Mouse (Mus musculus): ENCODE results near the gene Rabac1. TPM values are rescaled to one million over a fixed set of nuclear protein-coding genes. Genes with fewer than 3 reads are reported as not detected.

Gene Rabac1
- polyA plus RNA-seq, 1 experiment from 2014 or later, result 129 TPM

Small RNA genes lying within 50 kb of the gene (microRNA-seq; reads per million reads assigned to microRNA genes)
- gene Mir7046 (not detected), gene Mir7047 (not detected)

Other genes with a start within 250 kb of the Rabac1 start
- not detected in 2 replicates for gene Gm4763, start 245.8 kb downstream of the Rabac1 start, polyA plus RNA-seq (2014; fragmentation: Nextera tagmentation; extraction: Ambion mirVana)
- 0.24 and 0.36 TPM in 2 replicates for gene Cd177, start 212.4 kb downstream of the Rabac1 start, polyA plus RNA-seq (2014; fragmentation: Nextera tagmentation; extraction: Ambion mirVana)
- gene Ceacam10, start 195.5 kb downstream of the Rabac1 start, polyA plus RNA-seq (2014; fragmentation: Nextera tagmentation; extraction: Ambion mirVana), result 0.39 and 0.41 TPM in 2 replicates
- gene Gm9844, start 110.5 kb downstream of the Rabac1 start, polyA plus RNA-seq (2014; fragmentation: Nextera tagmentation; extraction: Ambion mirVana), result 18.8 and 22.4 TPM in 2 replicates
- gene Lypd4, start 102.8 kb downstream of the Rabac1 start, polyA plus RNA-seq (2014; fragmentation: Nextera tagmentation; extraction: Ambion mirVana), result not detected in 2 replicates
- gene Dmrtc2, start 102.7 kb downstream of the Rabac1 start, polyA plus RNA-seq (2014; fragmentation: Nextera tagmentation; extraction: Ambion mirVana), result not detected in 2 replicates
- 2,731 and 3,572 TPM in 2 replicates for gene Rps19, start 88.4 kb downstream of the Rabac1 start, polyA plus RNA-seq (2014; fragmentation: Nextera tagmentation; extraction: Ambion mirVana)
- 1.5 and 1.6 TPM in 2 replicates for gene Cd79a, start 75.4 kb downstream of the Rabac1 start, polyA plus RNA-seq (2014; fragmentation: Nextera tagmentation; extraction: Ambion mirVana)
- 67.5 and 91.2 TPM in 2 replicates for gene Arhgef1, start 69.8 kb downstream of the Rabac1 start, polyA plus RNA-seq (2014; fragmentation: Nextera tagmentation; extraction: Ambion mirVana)
- not detected in 2 replicates for gene Gm4881, start 28.3 kb downstream of the Rabac1 start, polyA plus RNA-seq (2014; fragmentation: Nextera tagmentation; extraction: Ambion mirVana)
- 0.27 and 0.68 TPM in 2 replicates for gene Atp1a3, start 33.2 kb upstream of the Rabac1 start, polyA plus RNA-seq (2014; fragmentation: Nextera tagmentation; extraction: Ambion mirVana)
- 13.2 and 14.2 TPM in 2 replicates for gene Grik5, start 99.6 kb upstream of the Rabac1 start, polyA plus RNA-seq (2014; fragmentation: Nextera tagmentation; extraction: Ambion mirVana)
- 21.9 and 33.4 TPM in 2 replicates for gene Zfp574, start 99.8 kb upstream of the Rabac1 start, polyA plus RNA-seq (2014; fragmentation: Nextera tagmentation; extraction: Ambion mirVana)
- 0.39 and 0.90 TPM in 2 replicates for gene Pou2f2, start 207.0 kb upstream of the Rabac1 start, polyA plus RNA-seq (2014; fragmentation: Nextera tagmentation; extraction: Ambion mirVana)
- 8.7 and 10.8 TPM in 2 replicates for gene Dedd2, start 247.9 kb upstream of the Rabac1 start, polyA plus RNA-seq (2014; fragmentation: Nextera tagmentation; extraction: Ambion mirVana)
- gene Zfp526, start 248.7 kb upstream of the Rabac1 start, polyA plus RNA-seq (2014; fragmentation: Nextera tagmentation; extraction: Ambion mirVana), result 2.2 and 4.2 TPM in 2 replicates

All from kidney, embryonic 14.5 days (tissue).